Mouse (Mus musculus) spleen, adult 12 weeks (tissue): ENCODE results near the gene Hsf4.
A peak's percentile ranks its signal among the peaks of the same experiment; 100 is the strongest.
"Not testable (repeated sequence)": the region's sequence is repeated elsewhere in the genome, so short reads cannot be mapped to it uniquely, and the experiment has no call there.

Experiments used
- DNase-seq: peaks from one replicate; pipeline ENCODE4 v3.0.0; 2022; ENCODE audit warnings: low spot score

The Hsf4 gene

GRCm38 (mm10) chr8:105269461-105269947 lies at the start of gene Hsf4:
Gene Hsf4 (plus strand): TSS chr8:105269801.
- DNase-seq: no peak

- no peak for DNase-seq
These were observed 45.8 kb upstream of the Hsf4 start for GRCm38 (mm10) chr8:105223850-105224249.

GRCm38 (mm10) chr8:105224413-105225271 lies 45.0 kb upstream of the Hsf4 start, which contains the start of gene D230025D16Rik:
Gene D230025D16Rik (plus strand): TSS chr8:105225145.
- DNase-seq: peak; percentile 98

GRCm38 (mm10) chr8:105225272-105225593 lies 44.4 kb upstream of the Hsf4 start:
- DNase-seq: no peak

GRCm38 (mm10) chr8:105225917-105226316 lies 43.7 kb upstream of the Hsf4 start:
- peak; percentile 4 for DNase-seq

- DNase-seq: no peak
These were observed 37.9 kb upstream of the Hsf4 start for GRCm38 (mm10) chr8:105231503-105232320.

- not testable (repeated sequence) for DNase-seq
These were observed 37.3 kb upstream of the Hsf4 start for GRCm38 (mm10) chr8:105232321-105232693.

- no peak for DNase-seq
These were observed 36.3 kb upstream of the Hsf4 start for GRCm38 (mm10) chr8:105233126-105233935.

GRCm38 (mm10) chr8:105235206-105235605 lies 34.4 kb upstream of the Hsf4 start:
- no peak for DNase-seq

- DNase-seq: no peak
These were observed 32.0 kb upstream of the Hsf4 start for GRCm38 (mm10) chr8:105237442-105238142.

- DNase-seq: no peak
These were observed 28.6 kb upstream of the Hsf4 start for GRCm38 (mm10) chr8:105241016-105241415.

GRCm38 (mm10) chr8:105251954-105252353 lies 17.6 kb upstream of the Hsf4 start:
- DNase-seq: no peak

- DNase-seq: no peak
These were observed 16.7 kb upstream of the Hsf4 start for GRCm38 (mm10) chr8:105252680-105253537.

GRCm38 (mm10) chr8:105253766-105254151 lies 15.8 kb upstream of the Hsf4 start:
- DNase-seq: no peak

- DNase-seq: peak; percentile 81
These were observed 15.2 kb upstream of the Hsf4 start for GRCm38 (mm10) chr8:105254152-105254965.

GRCm38 (mm10) chr8:105254966-105255350 lies 14.6 kb upstream of the Hsf4 start, which contains the start of gene B3gnt9:
Gene B3gnt9 (minus strand): TSS chr8:105255153.
- peak; percentile 44 for DNase-seq

- DNase-seq: no peak
These were observed 12.1 kb upstream of the Hsf4 start for GRCm38 (mm10) chr8:105257318-105258114.

GRCm38 (mm10) chr8:105258911-105259720 lies 10.5 kb upstream of the Hsf4 start:
- no peak for DNase-seq
